Mouse (Mus musculus) Muller cell, postnatal 12 days (primary cell): ENCODE results near the gene Mbd5.

Experiments used
- DNase-seq: peaks from one replicate; pipeline ENCODE4 v3.0.0-alpha.2; 2015; ENCODE audit errors: inconsistent ontology term

Mbd5 gene

GRCm38 (mm10) chr2:49344287-49344686 lies 395.0 kb downstream of the Mbd5 start:
- DNase-seq, result peak; percentile 31

GRCm38 (mm10) chr2:49345786-49346185 lies 396.5 kb downstream of the Mbd5 start:
- no peak for DNase-seq

- peak; percentile 8 for DNase-seq
Observed at GRCm38 (mm10) chr2:49349813-49350212, 400.5 kb downstream of the Mbd5 start.

GRCm38 (mm10) chr2:49350852-49351251 lies 401.5 kb downstream of the Mbd5 start:
- DNase-seq, result no peak

- no peak for DNase-seq
Observed at GRCm38 (mm10) chr2:49354066-49354465, 404.8 kb downstream of the Mbd5 start.

GRCm38 (mm10) chr2:49355867-49356266 lies 406.6 kb downstream of the Mbd5 start:
- DNase-seq, result no peak

- no peak for DNase-seq
Observed at GRCm38 (mm10) chr2:49358128-49358814, 409.0 kb downstream of the Mbd5 start.

- peak; percentile 48 for DNase-seq
Observed at GRCm38 (mm10) chr2:49358839-49359520, 409.7 kb downstream of the Mbd5 start.

- DNase-seq, result no peak
Observed at GRCm38 (mm10) chr2:49359706-49360105, 410.4 kb downstream of the Mbd5 start.

- DNase-seq, result no peak
Observed at GRCm38 (mm10) chr2:49364546-49364945, 415.2 kb downstream of the Mbd5 start.

- DNase-seq, result no peak
Observed at GRCm38 (mm10) chr2:49366878-49367545, 417.7 kb downstream of the Mbd5 start.

- DNase-seq, result no peak
Observed at GRCm38 (mm10) chr2:49367546-49367917, 418.2 kb downstream of the Mbd5 start.

GRCm38 (mm10) chr2:49371632-49372031 lies 422.3 kb downstream of the Mbd5 start:
- DNase-seq, result no peak

- DNase-seq, result no peak
Observed at GRCm38 (mm10) chr2:49372586-49372985, 423.3 kb downstream of the Mbd5 start.
